Mouse (Mus musculus): Measurements from ENCODE around the gene Csnk1g2. TPM values are rescaled to one million over a fixed set of nuclear protein-coding genes. Genes with fewer than 3 reads are reported as not detected.
"Not testable (repeated sequence)": the region's sequence is repeated elsewhere in the genome, so short reads cannot be mapped to it uniquely, and the experiment has no call there.

Gene Csnk1g2
- polyA plus RNA-seq, 1 experiment from 2014 or later: 126 TPM

GRCm38 (mm10) chr10:80605721-80606120 lies 16.9 kb upstream of the Csnk1g2 start, which contains the start of gene Gm49322:
TSS of gene Gm49322 (plus strand) at chr10:80606021.
- not testable (repeated sequence) for H3K4me3 ChIP-seq (ENCODE audit: low read depth, low read length); H3K9ac ChIP-seq (ENCODE audit: low read length); H3K9me3 ChIP-seq (ENCODE audit: control insufficient read depth, low read length); H3K27ac ChIP-seq (replicated peaks; ENCODE audit: low read depth, low read length); DNase-seq (ENCODE audit: low spot score); ATAC-seq (ENCODE audit: insufficient number of reproducible peaks, low FRiP score, low TSS enrichment, low read depth); H3K4me2 ChIP-seq (ENCODE audit: low read depth, severe bottlenecking); H3K27me3 ChIP-seq (ENCODE audit: control insufficient read depth, insufficient read depth, low read length)
- WGBS: 91% methylated on average over 3 of the region's 4 CpGs
- Histone ChIP-seq H3K36me3 (ENCODE audit: control insufficient read depth, insufficient read depth, low read length) (peaks cover 14% of the 10 kb centered on the region), H3K4me1 (ENCODE audit: control insufficient read depth, insufficient read depth, low read length) (peaks cover 11% of the 10 kb centered on the region)

- no peaks in the 10 kb centered on the region for H3K9me3 ChIP-seq (ENCODE audit: control insufficient read depth, low read length)
- H3K4me1 ChIP-seq (ENCODE audit: control insufficient read depth, insufficient read depth, low read length): peaks cover 11% of the 10 kb centered on the region
- no peak overlapping the region for H3K27ac ChIP-seq (replicated peaks; ENCODE audit: low read depth, low read length)
- DNase-seq (ENCODE audit: low spot score) (no peak), ATAC-seq (ENCODE audit: insufficient number of reproducible peaks, low FRiP score, low TSS enrichment, low read depth) (no peak)
- WGBS: 92% methylated on average over 23 of the region's 23 CpGs
- no peak overlapping the region for H3K4me3 ChIP-seq (ENCODE audit: low read depth, low read length)
- no peak overlapping the region for H3K9ac ChIP-seq (ENCODE audit: low read length)
- no peak overlapping the region for H3K4me2 ChIP-seq (ENCODE audit: low read depth, severe bottlenecking)
- H3K36me3 ChIP-seq (ENCODE audit: control insufficient read depth, insufficient read depth, low read length): peaks cover 16% of the 10 kb centered on the region
- no peaks in the 10 kb centered on the region for H3K27me3 ChIP-seq (ENCODE audit: control insufficient read depth, insufficient read depth, low read length)
Measured at GRCm38 (mm10) chr10:80606306-80606705, 16.3 kb upstream of the Csnk1g2 start.

- peaks cover 19% of the 10 kb centered on the region for H3K36me3 ChIP-seq (ENCODE audit: control insufficient read depth, insufficient read depth, low read length)
- H3K9ac ChIP-seq (ENCODE audit: low read length): no peak overlapping the region
- no peaks in the 10 kb centered on the region for H3K9me3 ChIP-seq (ENCODE audit: control insufficient read depth, low read length)
- ATAC-seq (ENCODE audit: insufficient number of reproducible peaks, low FRiP score, low TSS enrichment, low read depth): no peak
- DNase-seq (ENCODE audit: low spot score): no peak
- H3K27me3 ChIP-seq (ENCODE audit: control insufficient read depth, insufficient read depth, low read length): no peaks in the 10 kb centered on the region
- H3K4me2 ChIP-seq (ENCODE audit: low read depth, severe bottlenecking): no peak overlapping the region
- H3K27ac ChIP-seq (replicated peaks; ENCODE audit: low read depth, low read length): no peak overlapping the region
- H3K4me1 ChIP-seq (ENCODE audit: control insufficient read depth, insufficient read depth, low read length): peaks cover 11% of the 10 kb centered on the region
- 96% methylated on average over 34 of the region's 34 CpGs for WGBS
- H3K4me3 ChIP-seq (ENCODE audit: low read depth, low read length): no peak overlapping the region
Measured at GRCm38 (mm10) chr10:80606737-80607350, 15.8 kb upstream of the Csnk1g2 start.

GRCm38 (mm10) chr10:80608435-80608834 lies 14.2 kb upstream of the Csnk1g2 start:
- 87% methylated on average over 3 of the region's 3 CpGs for WGBS
- no peaks in the 10 kb centered on the region for H3K9me3 ChIP-seq (ENCODE audit: control insufficient read depth, low read length)
- H3K9ac ChIP-seq (ENCODE audit: low read length): no peak overlapping the region
- no peak overlapping the region for H3K4me2 ChIP-seq (ENCODE audit: low read depth, severe bottlenecking)
- H3K27me3 ChIP-seq (ENCODE audit: control insufficient read depth, insufficient read depth, low read length): no peaks in the 10 kb centered on the region
- DNase-seq (ENCODE audit: low spot score) (no peak), ATAC-seq (ENCODE audit: insufficient number of reproducible peaks, low FRiP score, low TSS enrichment, low read depth) (no peak)
- peaks cover 25% of the 10 kb centered on the region for H3K36me3 ChIP-seq (ENCODE audit: control insufficient read depth, insufficient read depth, low read length)
- H3K27ac ChIP-seq (replicated peaks; ENCODE audit: low read depth, low read length): no peak overlapping the region
- no peak overlapping the region for H3K4me3 ChIP-seq (ENCODE audit: low read depth, low read length)
- peaks cover 8% of the 10 kb centered on the region for H3K4me1 ChIP-seq (ENCODE audit: control insufficient read depth, insufficient read depth, low read length)

- Histone ChIP-seq H3K4me2 (ENCODE audit: low read depth, severe bottlenecking) (no peak overlapping the region), H3K9me3 (ENCODE audit: control insufficient read depth, low read length) (no peaks in the 10 kb centered on the region), H3K4me3 (ENCODE audit: low read depth, low read length) (no peak overlapping the region), H3K4me1 (ENCODE audit: control insufficient read depth, insufficient read depth, low read length) (0 out of 2 replicates have a peak, but pooled peaks cover under 1% of the 10 kb centered on the region), H3K36me3 (ENCODE audit: control insufficient read depth, insufficient read depth, low read length) (peaks cover 28% of the 10 kb centered on the region), H3K9ac (ENCODE audit: low read length) (no peak overlapping the region), H3K27ac (replicated peaks; ENCODE audit: low read depth, low read length) (no peak overlapping the region), H3K27me3 (ENCODE audit: control insufficient read depth, insufficient read depth, low read length) (no peaks in the 10 kb centered on the region)
- no peak for ATAC-seq (ENCODE audit: insufficient number of reproducible peaks, low FRiP score, low TSS enrichment, low read depth)
- WGBS: 89% methylated on average over 10 of the region's 10 CpGs
- no peak for DNase-seq (ENCODE audit: low spot score)
Measured at GRCm38 (mm10) chr10:80609269-80609924, 13.2 kb upstream of the Csnk1g2 start.

GRCm38 (mm10) chr10:80610116-80610785 lies 12.4 kb upstream of the Csnk1g2 start:
- 92% methylated on average over 9 of the region's 9 CpGs for WGBS
- peaks cover 34% of the 10 kb centered on the region for H3K36me3 ChIP-seq (ENCODE audit: control insufficient read depth, insufficient read depth, low read length)
- DNase-seq (ENCODE audit: low spot score) (no peak), ATAC-seq (ENCODE audit: insufficient number of reproducible peaks, low FRiP score, low TSS enrichment, low read depth) (no peak)
- no peak overlapping the region for H3K27ac ChIP-seq (replicated peaks; ENCODE audit: low read depth, low read length)
- no peak overlapping the region for H3K9ac ChIP-seq (ENCODE audit: low read length)
- no peak overlapping the region for H3K4me2 ChIP-seq (ENCODE audit: low read depth, severe bottlenecking)
- H3K4me3 ChIP-seq (ENCODE audit: low read depth, low read length): 0 out of 2 replicates have a peak overlapping the region, but pooled peaks have one; percentile 1
- no peaks in the 10 kb centered on the region for H3K9me3 ChIP-seq (ENCODE audit: control insufficient read depth, low read length)
- no peaks in the 10 kb centered on the region for H3K27me3 ChIP-seq (ENCODE audit: control insufficient read depth, insufficient read depth, low read length)
- H3K4me1 ChIP-seq (ENCODE audit: control insufficient read depth, insufficient read depth, low read length): no peaks in the 10 kb centered on the region

- Histone ChIP-seq H3K27ac (replicated peaks; ENCODE audit: low read depth, low read length) (no peak overlapping the region), H3K9me3 (ENCODE audit: control insufficient read depth, low read length) (no peaks in the 10 kb centered on the region), H3K27me3 (ENCODE audit: control insufficient read depth, insufficient read depth, low read length) (no peaks in the 10 kb centered on the region), H3K36me3 (ENCODE audit: control insufficient read depth, insufficient read depth, low read length) (peaks cover 37% of the 10 kb centered on the region), H3K9ac (ENCODE audit: low read length) (no peak overlapping the region), H3K4me1 (ENCODE audit: control insufficient read depth, insufficient read depth, low read length) (no peaks in the 10 kb centered on the region), H3K4me2 (ENCODE audit: low read depth, severe bottlenecking) (no peak overlapping the region), H3K4me3 (ENCODE audit: low read depth, low read length) (no peak overlapping the region)
- WGBS: 77% methylated on average over 4 of the region's 4 CpGs
- ATAC-seq (ENCODE audit: insufficient number of reproducible peaks, low FRiP score, low TSS enrichment, low read depth) (no peak), DNase-seq (ENCODE audit: low spot score) (peak; percentile 72)
Measured at GRCm38 (mm10) chr10:80611024-80611423, 11.6 kb upstream of the Csnk1g2 start.

GRCm38 (mm10) chr10:80611905-80612304 lies 10.7 kb upstream of the Csnk1g2 start:
- ATAC-seq (ENCODE audit: insufficient number of reproducible peaks, low FRiP score, low TSS enrichment, low read depth): no peak
- no peak overlapping the region for H3K27ac ChIP-seq (replicated peaks; ENCODE audit: low read depth, low read length)
- no peaks in the 10 kb centered on the region for H3K4me1 ChIP-seq (ENCODE audit: control insufficient read depth, insufficient read depth, low read length)
- no peaks in the 10 kb centered on the region for H3K27me3 ChIP-seq (ENCODE audit: control insufficient read depth, insufficient read depth, low read length)
- 93% methylated on average over 3 of the region's 3 CpGs for WGBS
- H3K4me2 ChIP-seq (ENCODE audit: low read depth, severe bottlenecking): no peak overlapping the region
- peaks cover 31% of the 10 kb centered on the region for H3K36me3 ChIP-seq (ENCODE audit: control insufficient read depth, insufficient read depth, low read length)
- H3K9ac ChIP-seq (ENCODE audit: low read length): no peak overlapping the region
- H3K9me3 ChIP-seq (ENCODE audit: control insufficient read depth, low read length): no peaks in the 10 kb centered on the region
- no peak for DNase-seq (ENCODE audit: low spot score)
- H3K4me3 ChIP-seq (ENCODE audit: low read depth, low read length): no peak overlapping the region
